ENCODE assay signal across 19 mouse cellular contexts in genomic region chr2:163662698-163663221, GRCm38 (mm10). TPM values are rescaled to one million over a fixed set of nuclear protein-coding genes. Genes with fewer than 3 reads are reported as not detected.
DNase-seq lines count a peak whose midpoint lies in the region; ATAC-seq and TF ChIP-seq lines count a peak whose summit lies in the region.
"Had no signal": no experiment of that assay in that cellular context is flagged by ENCODE, and none has a peak within 500 bp of the region (broad histone marks: within the 10 kb centered on the region; RNA-seq: fewer than 3 reads in every experiment).

No protein-coding gene starts in this region.

- H3K4me2 ChIP-seq in CH12.LX (ENCODE audit: insufficient read depth, low read depth, poor library complexity, severe bottlenecking): peak overlapping the region; percentile 97
- H3K4me2 ChIP-seq: heart, embryonic 11.5 days; intestine, embryonic 15.5 days; limb, embryonic 13.5 days; lung, embryonic 14.5 days had no signal

- H3K4me3 ChIP-seq in layer of hippocampus, adult 2 months: no peak overlapping the region
- peak overlapping the region in 2 of 3 experiments; percentile 27 to 55 for H3K4me3 ChIP-seq in CH12.LX (replicated peaks in 1 of 3; ENCODE audit: low read depth in 2 of 3, low read length in 2 of 3, poor library complexity in 1 of 3)
- H3K4me3 ChIP-seq: intestine, embryonic 15.5 days; limb, embryonic 13.5 days; midbrain, embryonic 10.5 days had no signal

- no peak for TF ChIP-seq CTCF in layer of hippocampus, adult 2 months (conservative IDR thresholded peaks at IDR 0.05)
- no peak for TF ChIP-seq CTCF in CH12.LX (conservative IDR thresholded peaks at IDR 0.05 in 1 of 2, IDR thresholded peaks at IDR 0.05 in 1 of 2; ENCODE audit: low read depth in 2 of 2, low read length in 2 of 2)

- H3K4me1 ChIP-seq in CH12.LX (ENCODE audit: control insufficient read depth in 1 of 2, insufficient read depth in 2 of 2): peaks cover 29 to 73% of the 10 kb centered on the region in 2 experiments

- H3K36me3 ChIP-seq in CH12.LX (replicated peaks in 1 of 2; ENCODE audit: control insufficient read depth in 1 of 2, insufficient read depth in 1 of 2, low read length in 1 of 2): peaks cover 12 to 51% of the 10 kb centered on the region in 2 experiments
- H3K36me3 ChIP-seq: intestine, embryonic 15.5 days; limb, embryonic 13.5 days had no signal

- peak; percentile 40 to 43; a peak in 2 of 4 replicates for ATAC-seq in hematopoietic stem cell, adult 5-6 weeks (replicated peaks in 1 of 2; ENCODE audit: insufficient read depth in 1 of 2, low FRiP score in 2 of 2, low TSS enrichment in 1 of 2, low read depth in 1 of 2, poor library complexity in 2 of 2, severe bottlenecking in 2 of 2)
- ATAC-seq: CD4-positive, CD25-positive, alpha-beta regulatory T cell, adult 4 months; intestine, embryonic 15.5 days had no signal

- in situ Hi-C loops in CH12.LX (cut with MboI; ENCODE audit: low pct_ligation_motif_present, low pct_unique_long_range_greater_than_20kb, low sequenced_read_pairs): loop anchor here (5.0 kb wide), 1 partner anchor 35 kb away; no protein-coding TSS in a partner anchor

- H3K9me3 ChIP-seq in CH12.LX (replicated peaks; ENCODE audit: low read length): peaks cover 8% of the 10 kb centered on the region
- H3K9me3 ChIP-seq: intestine, embryonic 15.5 days; limb, embryonic 13.5 days; midbrain, embryonic 10.5 days had no signal

- dilution Hi-C loops in CH12.LX (cut with MboI; ENCODE audit: extremely low pct_ligation_motif_present, extremely low pct_unique_long_range_greater_than_20kb, low sequenced_read_pairs): no loop called here

- DNase-seq in layer of hippocampus, adult 2 months (ENCODE audit: low spot score in 2 of 2): peak in 1 of 2 experiments; percentile 6
- no peak for DNase-seq in layer of hippocampus, adult 18-20 months (ENCODE audit: low spot score in 2 of 2)
- DNase-seq in CH12.LX (ENCODE audit: extremely low read depth): peak; percentile 98
- peak; percentile 64 for DNase-seq in skeletal muscle tissue, adult 2 months (ENCODE audit: low read depth, low spot score)
- no peak for DNase-seq in ovary, postnatal 14 days (ENCODE audit: low spot score)
- DNase-seq in right cerebral cortex, adult 2 months (ENCODE audit: low spot score in 2 of 2): no peak
- no peak for DNase-seq in retina, embryonic 14.5 days (ENCODE audit: low spot score)
- DNase-seq: cerebellum, postnatal 14 days; kidney, postnatal 14 days; layer of hippocampus, postnatal 36 days; lung, embryonic 14.5 days; retina, postnatal 1 day; thymus, postnatal 14 days had no signal

- peak; percentile 38 for TF ChIP-seq POLR2A in CH12.LX (IDR thresholded peaks at IDR 0.05; ENCODE audit: low read depth, low read length)

- no peaks in the 10 kb centered on the region for H3K27me3 ChIP-seq in CH12.LX (replicated peaks)
- H3K27me3 ChIP-seq: intestine, embryonic 15.5 days; limb, embryonic 13.5 days had no signal

- H3K27ac ChIP-seq in layer of hippocampus, adult 2 months: peak overlapping the region; percentile 98
- H3K27ac ChIP-seq in CH12.LX (ENCODE audit: insufficient read depth, low read depth): peak overlapping the region; percentile 100
- H3K27ac ChIP-seq: intestine, embryonic 15.5 days; limb, embryonic 13.5 days; midbrain, embryonic 10.5 days had no signal

- TF ChIP-seq RAD21 in CH12.LX (IDR thresholded peaks at IDR 0.05; ENCODE audit: low read depth, low read length): peak; percentile 4

- peak; percentile 99 for TF ChIP-seq EP300 in CH12.LX (IDR thresholded peaks at IDR 0.05; ENCODE audit: low read length)

- peak overlapping the region; percentile 84 for H3K9ac ChIP-seq in CH12.LX (ENCODE audit: insufficient read depth, low read depth)
- H3K9ac ChIP-seq: intestine, embryonic 15.5 days; limb, embryonic 13.5 days; lung, embryonic 14.5 days had no signal

- H3K79me2 ChIP-seq in CH12.LX (replicated peaks; ENCODE audit: control insufficient read depth, extremely low read depth, insufficient read depth, poor library complexity, severe bottlenecking): peaks cover 91% of the 10 kb centered on the region

TF ChIP-seq in CH12.LX, 34 proteins besides CTCF, POLR2A, EP300 and RAD21:
- no peak for TF ChIP-seq ZKSCAN1 (IDR thresholded peaks at IDR 0.05; ENCODE audit: borderline replicate concordance, low read depth, low read length)
- TF ChIP-seq MAZ (IDR thresholded peaks at IDR 0.05; ENCODE audit: low read depth, low read length): peak; percentile 93
- peak; percentile 94 for TF ChIP-seq SIN3A (IDR thresholded peaks at IDR 0.05; ENCODE audit: low read length)
- no peak; the same call in 1 of the 2 replicates for TF ChIP-seq TBP (conservative IDR thresholded peaks at IDR 0.05; ENCODE audit: low read depth, low read length)
- peak; percentile 93 for TF ChIP-seq ZNF384 (IDR thresholded peaks at IDR 0.05; ENCODE audit: low read depth, low read length)
- TF ChIP-seq ZC3H11A (IDR thresholded peaks at IDR 0.05; ENCODE audit: low read depth, low read length): no peak
- peak; percentile 52; the same call in 1 of the 2 replicates for TF ChIP-seq HCFC1 (IDR thresholded peaks at IDR 0.05; ENCODE audit: low read depth, low read length)
- TF ChIP-seq MXI1 (IDR thresholded peaks at IDR 0.05; ENCODE audit: low read depth, low read length): peak; percentile 68; the same call in 1 of the 2 replicates
- peak; percentile 92 for TF ChIP-seq MYC (IDR thresholded peaks at IDR 0.05; ENCODE audit: low read depth, low read length)
- TF ChIP-seq CHD2 (IDR thresholded peaks at IDR 0.05; ENCODE audit: low read length): peak; percentile 95
- no peak for TF ChIP-seq GABPA (IDR thresholded peaks at IDR 0.05; ENCODE audit: insufficient replicate concordance, low read depth, low read length)
- TF ChIP-seq NRF1 (IDR thresholded peaks at IDR 0.05; ENCODE audit: low read depth, low read length): no peak
- peak; percentile 88 for TF ChIP-seq MAX (IDR thresholded peaks at IDR 0.05; ENCODE audit: low read length)
- TF ChIP-seq PAX5 (IDR thresholded peaks at IDR 0.05; ENCODE audit: low read length): no peak
- TF ChIP-seq ETS1 (conservative IDR thresholded peaks at IDR 0.05; ENCODE audit: low read depth, low read length): peak; percentile 99
- TF ChIP-seq BHLHE40 (IDR thresholded peaks at IDR 0.05; ENCODE audit: low read depth, low read length): peak; percentile 99
- TF ChIP-seq USF1 (IDR thresholded peaks at IDR 0.05; ENCODE audit: low read depth, low read length): peak; percentile 77
- TF ChIP-seq TCF12 (IDR thresholded peaks at IDR 0.05; ENCODE audit: low read depth, low read length): peak; percentile 100
- no peak for TF ChIP-seq UBTF (IDR thresholded peaks at IDR 0.05; ENCODE audit: low read depth, low read length)
- peak; percentile 7; the same call in 1 of the 2 replicates for TF ChIP-seq NELFE (IDR thresholded peaks at IDR 0.05; ENCODE audit: low read depth, low read length)
- no peak; the same call in 1 of the 2 replicates for TF ChIP-seq E2F4 (IDR thresholded peaks at IDR 0.05; ENCODE audit: insufficient replicate concordance, low read depth, low read length)
- TF ChIP-seq ZMIZ1 (IDR thresholded peaks at IDR 0.05; ENCODE audit: low read depth, low read length): no peak; the same call in 1 of the 2 replicates
- TF ChIP-seq POLR2AphosphoS2 (IDR thresholded peaks at IDR 0.05; ENCODE audit: low read depth, low read length): no peak; the same call in 1 of the 2 replicates
- peak; percentile 85; the same call in 1 of the 2 replicates for TF ChIP-seq KAT2A (IDR thresholded peaks at IDR 0.05; ENCODE audit: insufficient replicate concordance, low read length)
- no peak; the same call in 1 of the 2 replicates for TF ChIP-seq ELF1 (IDR thresholded peaks at IDR 0.05; ENCODE audit: low read depth, low read length)
- TF ChIP-seq JUND (conservative IDR thresholded peaks at IDR 0.05; ENCODE audit: low read depth, low read length): peak; percentile 60
- no peak for TF ChIP-seq JUN (IDR thresholded peaks at IDR 0.05; ENCODE audit: insufficient read depth, low read depth, low read length)
- peak; percentile 94 for TF ChIP-seq MEF2A (IDR thresholded peaks at IDR 0.05; ENCODE audit: borderline replicate concordance, low read depth, low read length)
- TF ChIP-seq USF2 (conservative IDR thresholded peaks at IDR 0.05; ENCODE audit: low read depth, low read length): peak; percentile 52
- TF ChIP-seq CHD1 (IDR thresholded peaks at IDR 0.05; ENCODE audit: low read depth, low read length): no peak
- TF ChIP-seq RCOR1 (conservative IDR thresholded peaks at IDR 0.05; ENCODE audit: low read depth, low read length): peak; percentile 97
- TF ChIP-seq IRF4 (IDR thresholded peaks at IDR 0.05; ENCODE audit: low read depth, low read length): peak; percentile 99
- TF ChIP-seq MAFK (IDR thresholded peaks at IDR 0.05; ENCODE audit: insufficient replicate concordance, low read length): peak; percentile 57; the same call in 1 of the 2 replicates
- TF ChIP-seq SMC3 (IDR thresholded peaks at IDR 0.05; ENCODE audit: low read depth, low read length): peak; percentile 32

RNA-seq across cellular contexts. Expression of gene Pkig, which starts 4.6 kb away (rescaled TPM):
- 10 to 100 TPM; 93.7 to 93.9 TPM for total RNA-seq in layer of hippocampus, adult 2 months (2021)
- total RNA-seq in layer of hippocampus, adult 18-20 months (2021): 100 to 1,000 TPM in 1 of 2 experiments, 10 to 100 TPM in 1; 98.0 to 101 TPM
- total RNA-seq in CH12.LX (2012; rRNA removed) (225 and 253 TPM in 2 replicates), CH12.LX (2014; rRNA removed) (227 and 228 TPM in 2 replicates)
- 364 and 473 TPM in 2 replicates for polyA plus RNA-seq in CH12.LX (2012; ENCODE audit: insufficient read length, low read depth)
- total RNA-seq in hematopoietic stem cell, adult 5-6 weeks (2017): 30.6 and 32.9 TPM in 2 replicates

RNA-seq across cellular contexts. Expression of gene Serinc3, which starts 17.8 kb away (rescaled TPM):
- total RNA-seq in layer of hippocampus, adult 2 months (2021): 100 to 1,000 TPM; 198 to 204 TPM
- 100 to 1,000 TPM; 186 to 193 TPM for total RNA-seq in layer of hippocampus, adult 18-20 months (2021)
- 345 and 358 TPM in 2 replicates for total RNA-seq in CH12.LX (2012; rRNA removed)
- 411 and 467 TPM in 2 replicates for total RNA-seq in CH12.LX (2014; rRNA removed)
- 493 and 611 TPM in 2 replicates for polyA plus RNA-seq in CH12.LX (2012; ENCODE audit: insufficient read length, low read depth)
- 779 and 830 TPM in 2 replicates for total RNA-seq in hematopoietic stem cell, adult 5-6 weeks (2017)

Comparison
In these comparisons a context has a peak if more than half of its experiments do, and no peak if none do; other contexts are left out.
1. DNase-seq: peak in CH12.LX (single experiment) and skeletal muscle tissue, adult 2 months (single experiment); none in layer of hippocampus, adult 18-20 months (0 of 2), ovary, postnatal 14 days (single experiment), right cerebral cortex, adult 2 months (0 of 2) and retina, embryonic 14.5 days (single experiment).